Mouse (Mus musculus): ENCODE data around the gene Nufip1. TPM values are rescaled to one million over a fixed set of nuclear protein-coding genes. Genes with fewer than 3 reads are reported as not detected.

Nufip1 gene
- 8.8 and 10.1 TPM in 2 replicates for polyA plus RNA-seq (2015; fragmentation: Nextera tagmentation; extraction: Ambion mirVana)

GRCm38 (mm10) chr14:76110396-76111221 lies at the start of gene Nufip1, which contains the start of gene Gpalpp1:
Nufip1 (plus strand) TSS chr14:76110891.
Gpalpp1 (minus strand) TSS chr14:76110760.
- ATAC-seq (ENCODE audit: low read depth) = peak; percentile 97
- Histone ChIP-seq H3K9me3 (replicated peaks) (no peaks in the 10 kb centered on the region), H3K36me3 (peaks cover 31% of the 10 kb centered on the region), H3K4me3 (replicated peaks) (peak within 1 kb of the TSS; percentile 72), H3K4me1 (replicated peaks) (peaks cover 31% of the 10 kb centered on the region), H3K4me2 (peak within 1 kb of the TSS; percentile 86), H3K27me3 (no peaks in the 10 kb centered on the region), H3K27ac (peak within 1 kb of the TSS; percentile 71), H3K9ac (peak within 1 kb of the TSS; percentile 75)
- under 1% methylated on average over 69 of the region's 69 CpGs for WGBS (ENCODE audit: insufficient replicate concordance)
- DNase-seq = peak; percentile 84

GRCm38 (mm10) chr14:76067237-76067636 lies 43.5 kb upstream of the Nufip1 start:
- no peak overlapping the region for H3K4me3 ChIP-seq (replicated peaks)
- H3K27me3 ChIP-seq = no peaks in the 10 kb centered on the region
- no peak overlapping the region for H3K27ac ChIP-seq
- H3K4me2 ChIP-seq = no peak overlapping the region
- ATAC-seq (ENCODE audit: low read depth) = no peak
- WGBS (ENCODE audit: insufficient replicate concordance) = 58% methylated on average over 1 of the region's 1 CpGs
- H3K9ac ChIP-seq = no peak overlapping the region
- no peaks in the 10 kb centered on the region for H3K36me3 ChIP-seq
- DNase-seq = no peak
- no peaks in the 10 kb centered on the region for H3K4me1 ChIP-seq (replicated peaks)
- H3K9me3 ChIP-seq (replicated peaks) = no peaks in the 10 kb centered on the region

GRCm38 (mm10) chr14:76068296-76068695 lies 42.4 kb upstream of the Nufip1 start:
- Histone ChIP-seq H3K4me1 (replicated peaks) (no peaks in the 10 kb centered on the region), H3K4me2 (no peak overlapping the region), H3K9me3 (replicated peaks) (no peaks in the 10 kb centered on the region), H3K27ac (no peak overlapping the region), H3K4me3 (replicated peaks) (no peak overlapping the region), H3K36me3 (no peaks in the 10 kb centered on the region), H3K27me3 (no peaks in the 10 kb centered on the region), H3K9ac (no peak overlapping the region)
- 58% methylated on average over 4 of the region's 4 CpGs for WGBS (ENCODE audit: insufficient replicate concordance)
- ATAC-seq (ENCODE audit: low read depth) (no peak), DNase-seq (no peak)

- Histone ChIP-seq H3K4me3 (replicated peaks) (no peak overlapping the region), H3K9ac (no peak overlapping the region), H3K27ac (no peak overlapping the region), H3K4me2 (no peak overlapping the region), H3K27me3 (no peaks in the 10 kb centered on the region), H3K4me1 (replicated peaks) (no peaks in the 10 kb centered on the region), H3K36me3 (no peaks in the 10 kb centered on the region), H3K9me3 (replicated peaks) (no peaks in the 10 kb centered on the region)
- 71% methylated on average over 4 of the region's 4 CpGs for WGBS (ENCODE audit: insufficient replicate concordance)
- ATAC-seq (ENCODE audit: low read depth) (no peak), DNase-seq (no peak)
These were observed 41.4 kb upstream of the Nufip1 start for GRCm38 (mm10) chr14:76069296-76069695.

- Histone ChIP-seq H3K36me3 (no peaks in the 10 kb centered on the region), H3K9me3 (replicated peaks) (no peaks in the 10 kb centered on the region), H3K4me1 (replicated peaks) (no peaks in the 10 kb centered on the region), H3K4me2 (no peak overlapping the region), H3K4me3 (replicated peaks) (no peak overlapping the region), H3K9ac (no peak overlapping the region), H3K27ac (no peak overlapping the region), H3K27me3 (no peaks in the 10 kb centered on the region)
- no peak for DNase-seq
- WGBS (ENCODE audit: insufficient replicate concordance) = 64% methylated on average over 2 of the region's 2 CpGs
- no peak for ATAC-seq (ENCODE audit: low read depth)
These were observed 38.1 kb upstream of the Nufip1 start for GRCm38 (mm10) chr14:76072626-76073025.

- Histone ChIP-seq H3K27ac (no peak overlapping the region), H3K27me3 (no peaks in the 10 kb centered on the region), H3K9me3 (replicated peaks) (no peaks in the 10 kb centered on the region), H3K4me2 (no peak overlapping the region), H3K4me1 (replicated peaks) (no peaks in the 10 kb centered on the region), H3K9ac (no peak overlapping the region), H3K4me3 (replicated peaks) (no peak overlapping the region), H3K36me3 (no peaks in the 10 kb centered on the region)
- DNase-seq (no peak), ATAC-seq (ENCODE audit: low read depth) (no peak)
- 50% methylated on average over 1 of the region's 1 CpGs for WGBS (ENCODE audit: insufficient replicate concordance)
These were observed 36.5 kb upstream of the Nufip1 start for GRCm38 (mm10) chr14:76074206-76074605.

- ATAC-seq (ENCODE audit: low read depth) = no peak
- Histone ChIP-seq H3K27me3 (no peaks in the 10 kb centered on the region), H3K27ac (no peak overlapping the region), H3K9me3 (replicated peaks) (no peaks in the 10 kb centered on the region), H3K9ac (no peak overlapping the region), H3K36me3 (no peaks in the 10 kb centered on the region), H3K4me3 (replicated peaks) (no peak overlapping the region), H3K4me2 (no peak overlapping the region), H3K4me1 (replicated peaks) (no peaks in the 10 kb centered on the region)
- no peak for DNase-seq
- 45% methylated on average over 4 of the region's 4 CpGs for WGBS (ENCODE audit: insufficient replicate concordance)
These were observed 35.0 kb upstream of the Nufip1 start for GRCm38 (mm10) chr14:76075721-76076120.

GRCm38 (mm10) chr14:76076602-76077001 lies 34.1 kb upstream of the Nufip1 start:
- H3K4me3 ChIP-seq (replicated peaks) = no peak overlapping the region
- no peaks in the 10 kb centered on the region for H3K36me3 ChIP-seq
- H3K4me2 ChIP-seq = no peak overlapping the region
- no peak overlapping the region for H3K27ac ChIP-seq
- WGBS (ENCODE audit: insufficient replicate concordance) = 61% methylated on average over 4 of the region's 4 CpGs
- H3K27me3 ChIP-seq = no peaks in the 10 kb centered on the region
- H3K9me3 ChIP-seq (replicated peaks) = no peaks in the 10 kb centered on the region
- no peak for DNase-seq
- no peak overlapping the region for H3K9ac ChIP-seq
- no peaks in the 10 kb centered on the region for H3K4me1 ChIP-seq (replicated peaks)
- no peak for ATAC-seq (ENCODE audit: low read depth)

- Histone ChIP-seq H3K27me3 (no peaks in the 10 kb centered on the region), H3K36me3 (no peaks in the 10 kb centered on the region), H3K27ac (no peak overlapping the region), H3K9ac (no peak overlapping the region), H3K4me3 (replicated peaks) (no peak overlapping the region), H3K9me3 (replicated peaks) (no peaks in the 10 kb centered on the region), H3K4me1 (replicated peaks) (no peaks in the 10 kb centered on the region), H3K4me2 (no peak overlapping the region)
- DNase-seq (no peak), ATAC-seq (ENCODE audit: low read depth) (no peak)
- 42% methylated on average over 9 of the region's 9 CpGs for WGBS (ENCODE audit: insufficient replicate concordance)
These were observed 33.6 kb upstream of the Nufip1 start for GRCm38 (mm10) chr14:76077088-76077491.

- no peak overlapping the region for H3K9ac ChIP-seq
- no peak overlapping the region for H3K27ac ChIP-seq
- no peaks in the 10 kb centered on the region for H3K27me3 ChIP-seq
- ATAC-seq (ENCODE audit: low read depth) (no peak), DNase-seq (no peak)
- no peak overlapping the region for H3K4me3 ChIP-seq (replicated peaks)
- no peaks in the 10 kb centered on the region for H3K36me3 ChIP-seq
- no peak overlapping the region for H3K4me2 ChIP-seq
- no peaks in the 10 kb centered on the region; the same call in 1 of the 2 replicates for H3K4me1 ChIP-seq (replicated peaks)
- 60% methylated on average over 11 of the region's 11 CpGs for WGBS (ENCODE audit: insufficient replicate concordance)
- H3K9me3 ChIP-seq (replicated peaks) = no peaks in the 10 kb centered on the region
These were observed 29.2 kb upstream of the Nufip1 start for GRCm38 (mm10) chr14:76081451-76081850.

- ATAC-seq (ENCODE audit: low read depth) = no peak
- DNase-seq = no peak
- WGBS (ENCODE audit: insufficient replicate concordance) = 66% methylated on average over 13 of the region's 13 CpGs
These were observed 28.5 kb upstream of the Nufip1 start for GRCm38 (mm10) chr14:76082086-76082636.

More at GRCm38 (mm10) chr14:76082086-76082636, 28.5 kb upstream of the Nufip1 start:
- Histone ChIP-seq H3K27me3 (no peaks in the 10 kb centered on the region), H3K27ac (no peak overlapping the region), H3K9me3 (replicated peaks) (no peaks in the 10 kb centered on the region), H3K4me1 (replicated peaks) (no peaks in the 10 kb centered on the region; the same call in 1 of the 2 replicates), H3K4me2 (no peak overlapping the region), H3K9ac (no peak overlapping the region), H3K4me3 (replicated peaks) (no peak overlapping the region), H3K36me3 (no peaks in the 10 kb centered on the region)

Data from liver, embryonic 13.5 days (tissue).